Mouse (Mus musculus): ENCODE measurements around the gene Sipa1l3. TPM values are rescaled to one million over a fixed set of nuclear protein-coding genes. Genes with fewer than 3 reads are reported as not detected.

Sipa1l3 gene
- polyA plus RNA-seq, 2 experiments, result 16.2 to 39.0 TPM

DNA sequence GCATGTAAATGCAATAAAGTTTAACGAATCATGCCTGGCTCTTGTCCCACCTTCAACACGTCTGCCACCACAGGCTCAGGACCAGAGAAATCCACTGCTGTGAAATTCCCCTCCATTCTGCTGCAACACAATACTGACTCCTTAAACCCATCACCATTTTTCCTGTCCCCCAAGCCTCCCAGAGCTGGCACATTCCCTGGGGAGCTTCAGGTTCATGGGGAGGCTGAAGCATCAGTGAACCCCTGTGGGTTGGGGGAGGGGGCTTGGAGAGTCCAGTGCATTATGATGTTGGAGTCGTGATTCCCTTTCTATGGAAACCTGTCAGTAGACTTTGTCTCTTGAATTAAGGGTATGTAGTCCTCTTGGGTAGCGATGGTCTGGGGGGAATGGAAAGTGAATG, 37.8 kb upstream of the Sipa1l3 start:
- no peak for TF ChIP-seq POLR2A (IDR thresholded peaks at IDR 0.05; ENCODE audit: borderline replicate concordance, extremely low read depth, insufficient read depth, insufficient read length)
- Histone ChIP-seq H3K4me1 (ENCODE audit: control insufficient read depth, insufficient read depth, low read length) (peaks cover 13% of the 10 kb centered on the region), H3K4me3 (replicated peaks; ENCODE audit: low read length) (no peak overlapping the region), H3K27me3 (ENCODE audit: control insufficient read depth, insufficient read depth, low read length) (no peaks in the 10 kb centered on the region), H3K4me2 (replicated peaks; ENCODE audit: low read depth, low read length, severe bottlenecking) (no peak overlapping the region), H3K9me3 (ENCODE audit: control insufficient read depth, low read length) (no peaks in the 10 kb centered on the region), H3K36me3 (ENCODE audit: control insufficient read depth, insufficient read depth, low read length) (no peaks in the 10 kb centered on the region), H3K27ac (replicated peaks; ENCODE audit: low read depth, low read length) (no peak overlapping the region; the same call in 1 of the 2 replicates), H3K9ac (ENCODE audit: low read depth, low read length, severe bottlenecking) (no peak overlapping the region)
- WGBS, result 67% methylated on average over 4 of the region's 4 CpGs
- DNase-seq (ENCODE audit: low spot score), result no peak
- no peak for ATAC-seq (ENCODE audit: low FRiP score, low read depth)

DNA sequence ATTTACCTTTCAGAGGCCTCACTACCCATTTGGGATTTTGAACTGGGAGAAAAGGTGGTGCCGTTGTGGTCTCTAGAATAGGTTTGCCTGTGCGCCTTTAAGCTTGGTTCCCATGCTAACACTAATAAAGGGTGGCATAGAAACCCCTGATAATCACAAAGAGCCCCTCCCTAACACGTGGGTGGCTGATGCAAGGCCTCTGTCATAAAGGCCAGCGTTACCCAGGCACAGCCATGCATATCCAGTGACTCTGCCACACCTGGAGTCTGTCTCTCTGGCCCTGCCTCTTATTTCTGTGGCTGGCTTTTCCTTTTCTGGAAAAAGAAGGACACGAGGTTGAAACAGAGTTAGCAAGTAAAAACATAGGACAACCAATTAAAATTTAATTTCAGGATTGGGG, 37.1 kb upstream of the Sipa1l3 start:
- H3K4me1 ChIP-seq (ENCODE audit: control insufficient read depth, insufficient read depth, low read length), result peaks cover 8% of the 10 kb centered on the region; the same call in 1 of the 2 replicates
- no peak overlapping the region for H3K4me2 ChIP-seq (replicated peaks; ENCODE audit: low read depth, low read length, severe bottlenecking)
- ATAC-seq (ENCODE audit: low FRiP score, low read depth) (no peak), DNase-seq (ENCODE audit: low spot score) (no peak)
- no peak for TF ChIP-seq POLR2A (IDR thresholded peaks at IDR 0.05; ENCODE audit: borderline replicate concordance, extremely low read depth, insufficient read depth, insufficient read length)
- H3K27ac ChIP-seq (replicated peaks; ENCODE audit: low read depth, low read length), result peak overlapping the region; percentile 6; the same call in 1 of the 2 replicates
- H3K36me3 ChIP-seq (ENCODE audit: control insufficient read depth, insufficient read depth, low read length), result no peaks in the 10 kb centered on the region
- 57% methylated on average over 5 of the region's 5 CpGs for WGBS
- no peak overlapping the region for H3K4me3 ChIP-seq (replicated peaks; ENCODE audit: low read length)
- H3K27me3 ChIP-seq (ENCODE audit: control insufficient read depth, insufficient read depth, low read length), result no peaks in the 10 kb centered on the region
- H3K9me3 ChIP-seq (ENCODE audit: control insufficient read depth, low read length), result no peaks in the 10 kb centered on the region
- no peak overlapping the region for H3K9ac ChIP-seq (ENCODE audit: low read depth, low read length, severe bottlenecking)

DNA sequence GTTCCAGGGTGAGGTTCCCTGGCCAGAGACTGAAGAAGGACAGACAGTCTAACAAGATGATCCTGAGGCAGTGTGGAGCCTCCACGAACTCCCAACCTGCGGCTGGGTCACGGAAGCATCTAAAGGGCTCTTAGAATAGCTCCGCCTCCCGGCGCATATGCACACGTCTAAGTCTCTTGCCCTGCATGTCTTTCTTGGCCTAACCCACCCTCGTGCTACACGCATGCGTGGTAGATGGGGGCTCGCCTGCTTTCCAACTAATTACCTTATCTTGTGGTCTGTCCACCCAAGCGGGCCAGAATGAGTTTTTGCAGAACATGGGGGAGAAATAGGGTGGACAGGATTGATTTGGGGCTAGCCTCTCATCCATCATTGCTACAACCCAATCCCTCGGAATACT, 36.6 kb upstream of the Sipa1l3 start:
- no peak overlapping the region for H3K4me3 ChIP-seq (replicated peaks; ENCODE audit: low read length)
- no peaks in the 10 kb centered on the region for H3K9me3 ChIP-seq (ENCODE audit: control insufficient read depth, low read length)
- no peak overlapping the region for H3K4me2 ChIP-seq (replicated peaks; ENCODE audit: low read depth, low read length, severe bottlenecking)
- ATAC-seq (ENCODE audit: low FRiP score, low read depth) (no peak), DNase-seq (ENCODE audit: low spot score) (no peak)
- H3K9ac ChIP-seq (ENCODE audit: low read depth, low read length, severe bottlenecking), result no peak overlapping the region
- no peaks in the 10 kb centered on the region for H3K27me3 ChIP-seq (ENCODE audit: control insufficient read depth, insufficient read depth, low read length)
- 89% methylated on average over 13 of the region's 13 CpGs for WGBS
- no peak for TF ChIP-seq POLR2A (IDR thresholded peaks at IDR 0.05; ENCODE audit: borderline replicate concordance, extremely low read depth, insufficient read depth, insufficient read length)
- peaks cover 7% of the 10 kb centered on the region; the same call in 1 of the 2 replicates for H3K4me1 ChIP-seq (ENCODE audit: control insufficient read depth, insufficient read depth, low read length)
- H3K27ac ChIP-seq (replicated peaks; ENCODE audit: low read depth, low read length), result peak overlapping the region; percentile 6; the same call in 1 of the 2 replicates
- no peaks in the 10 kb centered on the region for H3K36me3 ChIP-seq (ENCODE audit: control insufficient read depth, insufficient read depth, low read length)

DNA sequence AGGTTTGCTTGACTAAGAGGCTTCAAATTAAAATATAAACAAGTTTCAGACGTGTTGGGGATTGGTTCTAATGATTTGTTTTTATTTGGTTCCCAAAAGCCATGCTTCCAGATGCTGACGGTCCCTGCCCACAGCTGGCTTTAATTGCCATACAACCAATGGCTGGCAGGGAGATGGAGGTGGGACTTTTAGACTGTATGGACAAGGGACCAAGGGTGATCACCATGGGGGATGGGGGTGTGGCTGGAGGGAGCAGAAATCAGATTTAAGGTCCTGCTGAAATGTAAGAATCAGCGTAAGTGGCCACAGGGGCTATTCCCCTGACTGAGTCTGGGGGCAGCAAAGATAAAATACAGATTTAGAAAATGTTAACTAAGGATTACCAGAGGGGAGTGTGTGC, 32.2 kb upstream of the Sipa1l3 start:
- WGBS, result 14% methylated on average over 3 of the region's 3 CpGs
- no peak for TF ChIP-seq POLR2A (IDR thresholded peaks at IDR 0.05; ENCODE audit: borderline replicate concordance, extremely low read depth, insufficient read depth, insufficient read length)
- DNase-seq (ENCODE audit: low spot score) (no peak), ATAC-seq (ENCODE audit: low FRiP score, low read depth) (no peak)
- Histone ChIP-seq H3K27ac (replicated peaks; ENCODE audit: low read depth, low read length) (no peak overlapping the region), H3K27me3 (ENCODE audit: control insufficient read depth, insufficient read depth, low read length) (no peaks in the 10 kb centered on the region), H3K4me1 (ENCODE audit: control insufficient read depth, insufficient read depth, low read length) (peaks cover 2% of the 10 kb centered on the region; the same call in 1 of the 2 replicates), H3K4me3 (replicated peaks; ENCODE audit: low read length) (no peak overlapping the region), H3K9me3 (ENCODE audit: control insufficient read depth, low read length) (no peaks in the 10 kb centered on the region), H3K4me2 (replicated peaks; ENCODE audit: low read depth, low read length, severe bottlenecking) (no peak overlapping the region), H3K36me3 (ENCODE audit: control insufficient read depth, insufficient read depth, low read length) (no peaks in the 10 kb centered on the region), H3K9ac (ENCODE audit: low read depth, low read length, severe bottlenecking) (no peak overlapping the region)

DNA sequence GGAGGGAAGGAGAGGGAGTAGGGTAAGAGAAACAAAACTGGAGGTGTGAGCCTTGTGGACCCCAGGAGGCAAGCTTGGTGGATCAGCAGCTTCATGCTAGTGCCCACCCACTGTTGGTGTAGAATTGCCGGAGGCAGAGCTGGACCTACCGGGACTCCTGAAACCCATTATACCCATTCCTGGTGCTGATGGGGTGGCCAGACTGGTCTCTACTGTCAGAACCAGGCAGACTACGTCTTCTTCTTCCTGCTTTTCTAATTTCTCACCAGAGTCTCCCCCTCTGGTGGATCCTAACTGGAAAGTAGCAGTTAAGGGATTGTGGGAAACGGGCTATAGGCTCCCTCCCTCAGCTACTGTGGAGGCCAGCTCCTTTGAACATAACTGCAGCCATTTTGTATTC, 23.2 kb upstream of the Sipa1l3 start:
- Histone ChIP-seq H3K4me2 (replicated peaks; ENCODE audit: low read depth, low read length, severe bottlenecking) (no peak overlapping the region), H3K9ac (ENCODE audit: low read depth, low read length, severe bottlenecking) (no peak overlapping the region), H3K9me3 (ENCODE audit: control insufficient read depth, low read length) (no peaks in the 10 kb centered on the region), H3K4me1 (ENCODE audit: control insufficient read depth, insufficient read depth, low read length) (no peaks in the 10 kb centered on the region), H3K27me3 (ENCODE audit: control insufficient read depth, insufficient read depth, low read length) (no peaks in the 10 kb centered on the region), H3K4me3 (replicated peaks; ENCODE audit: low read length) (no peak overlapping the region), H3K36me3 (ENCODE audit: control insufficient read depth, insufficient read depth, low read length) (no peaks in the 10 kb centered on the region), H3K27ac (replicated peaks; ENCODE audit: low read depth, low read length) (no peak overlapping the region)
- no peak for DNase-seq (ENCODE audit: low spot score)
- TF ChIP-seq POLR2A (IDR thresholded peaks at IDR 0.05; ENCODE audit: borderline replicate concordance, extremely low read depth, insufficient read depth, insufficient read length), result no peak
- no peak for ATAC-seq (ENCODE audit: low FRiP score, low read depth)
- 72% methylated on average over 4 of the region's 4 CpGs for WGBS

DNA sequence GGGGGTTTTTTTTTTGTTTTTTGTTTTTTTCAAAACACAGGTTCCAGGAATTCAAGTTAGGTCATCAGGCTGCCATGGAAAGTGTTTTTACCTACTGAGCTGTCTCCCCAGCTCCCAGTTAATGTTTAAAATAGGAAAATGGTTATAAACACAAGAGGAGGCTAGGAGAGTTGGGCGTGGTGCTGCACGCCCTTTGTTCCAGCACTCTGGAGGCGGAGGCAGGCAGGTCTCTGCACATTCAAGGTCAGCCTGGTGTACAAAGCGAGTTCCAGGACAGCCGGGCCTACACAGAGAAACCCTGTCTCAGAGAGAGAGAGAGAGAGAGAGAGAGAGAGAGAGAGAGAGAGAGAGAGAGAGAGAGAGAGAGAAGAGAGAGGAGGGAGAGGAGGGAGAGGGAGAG, 22.7 kb upstream of the Sipa1l3 start:
- H3K27me3 ChIP-seq (ENCODE audit: control insufficient read depth, insufficient read depth, low read length), result no peaks in the 10 kb centered on the region
- H3K9me3 ChIP-seq (ENCODE audit: control insufficient read depth, low read length), result no peaks in the 10 kb centered on the region
- no peaks in the 10 kb centered on the region for H3K36me3 ChIP-seq (ENCODE audit: control insufficient read depth, insufficient read depth, low read length)
- H3K4me1 ChIP-seq (ENCODE audit: control insufficient read depth, insufficient read depth, low read length), result no peaks in the 10 kb centered on the region
- WGBS, result 90% methylated on average over 5 of the region's 5 CpGs
- ATAC-seq (ENCODE audit: low FRiP score, low read depth) (no peak), DNase-seq (ENCODE audit: low spot score) (no peak)
- no peak for TF ChIP-seq POLR2A (IDR thresholded peaks at IDR 0.05; ENCODE audit: borderline replicate concordance, extremely low read depth, insufficient read depth, insufficient read length)
- H3K4me2 ChIP-seq (replicated peaks; ENCODE audit: low read depth, low read length, severe bottlenecking), result no peak overlapping the region
- H3K9ac ChIP-seq (ENCODE audit: low read depth, low read length, severe bottlenecking), result no peak overlapping the region
- H3K4me3 ChIP-seq (replicated peaks; ENCODE audit: low read length), result no peak overlapping the region
- no peak overlapping the region for H3K27ac ChIP-seq (replicated peaks; ENCODE audit: low read depth, low read length)

Measured in limb, embryonic 14.5 days (tissue).